Mouse (Mus musculus) gastrocnemius, adult 18-20 months (tissue): Measurements from ENCODE around the gene Clca3a2. TPM values are rescaled to one million over a fixed set of nuclear protein-coding genes. Genes with fewer than 3 reads are reported as not detected.
"Not testable (repeated sequence)": the region's sequence is repeated elsewhere in the genome, so short reads cannot be mapped to it uniquely, and the experiment has no call there.

ENCODE experiments used
- DNase-seq: peaks from one replicate; pipeline ENCODE4 v3.0.0; 2021; ENCODE audit warnings: low spot score
- long read RNA-seq, 2 experiments: library from polyadenylated mRNA; stranded (forward); transcript quantifications; one replicate each; pipeline ENCODE4 v2.0.0; 2021
- total RNA-seq, 2 experiments: library from RNA; stranded (reverse); gene quantifications; 2 replicates each; pipeline ENCODE4 v1.2.3; 2021

Gene Clca3a2
- total RNA-seq, result not detected
- long read RNA-seq, experiment 1, result 0 reads
- long read RNA-seq, experiment 2, result 0 reads

- not testable (repeated sequence) for DNase-seq
Observed at GRCm38 (mm10) chr3:144819219-144819618, at the start of gene Clca3a2. Clca3a2 (minus strand) TSS chr3:144819494.

GRCm38 (mm10) chr3:144849584-144849983, 30.3 kb upstream of the Clca3a2 start:
- no peak for DNase-seq

- not testable (repeated sequence) for DNase-seq
Observed at GRCm38 (mm10) chr3:144849014-144849556, 29.8 kb upstream of the Clca3a2 start, which contains the start of gene Clca3b. Clca3b (minus strand) TSS chr3:144849357.

GRCm38 (mm10) chr3:144827257-144827656, 8.0 kb upstream of the Clca3a2 start:
- DNase-seq, result no peak

- peak; percentile 62 for DNase-seq
Observed at GRCm38 (mm10) chr3:144825151-144825550, 5.9 kb upstream of the Clca3a2 start.

GRCm38 (mm10) chr3:144823331-144823730, 4.0 kb upstream of the Clca3a2 start:
- DNase-seq, result no peak

GRCm38 (mm10) chr3:144820632-144821031, 1.3 kb upstream of the Clca3a2 start:
- DNase-seq, result no peak

- DNase-seq, result not testable (repeated sequence)
Observed at GRCm38 (mm10) chr3:144813336-144813735, 6.0 kb downstream of the Clca3a2 start.

GRCm38 (mm10) chr3:144811821-144812220, 7.5 kb downstream of the Clca3a2 start:
- no peak for DNase-seq

- DNase-seq, result not testable (repeated sequence)
Observed at GRCm38 (mm10) chr3:144808153-144808925, 11.0 kb downstream of the Clca3a2 start.

- DNase-seq, result not testable (repeated sequence)
Observed at GRCm38 (mm10) chr3:144806626-144807025, 12.7 kb downstream of the Clca3a2 start.

- DNase-seq, result no peak
Observed at GRCm38 (mm10) chr3:144801861-144802260, 17.4 kb downstream of the Clca3a2 start.

- no peak for DNase-seq
Observed at GRCm38 (mm10) chr3:144785181-144786148, 33.8 kb downstream of the Clca3a2 start.

GRCm38 (mm10) chr3:144765161-144765560, 54.1 kb downstream of the Clca3a2 start:
- no peak for DNase-seq

- DNase-seq, result no peak
Observed at GRCm38 (mm10) chr3:144761454-144761853, 57.8 kb downstream of the Clca3a2 start.

GRCm38 (mm10) chr3:144760592-144761309, 58.5 kb downstream of the Clca3a2 start, which contains the start of gene Clca3a1:
Clca3a1 (minus strand) TSS chr3:144760977.
- DNase-seq, result no peak

GRCm38 (mm10) chr3:144759719-144760118, 59.6 kb downstream of the Clca3a2 start:
- DNase-seq, result no peak

GRCm38 (mm10) chr3:144756103-144756502, 63.2 kb downstream of the Clca3a2 start:
- DNase-seq, result not testable (repeated sequence)

GRCm38 (mm10) chr3:144753120-144753519, 66.2 kb downstream of the Clca3a2 start:
- DNase-seq, result peak; percentile 5

- not testable (repeated sequence) for DNase-seq
Observed at GRCm38 (mm10) chr3:144749062-144749963, 70.0 kb downstream of the Clca3a2 start.
